In the genomic region with DNA sequence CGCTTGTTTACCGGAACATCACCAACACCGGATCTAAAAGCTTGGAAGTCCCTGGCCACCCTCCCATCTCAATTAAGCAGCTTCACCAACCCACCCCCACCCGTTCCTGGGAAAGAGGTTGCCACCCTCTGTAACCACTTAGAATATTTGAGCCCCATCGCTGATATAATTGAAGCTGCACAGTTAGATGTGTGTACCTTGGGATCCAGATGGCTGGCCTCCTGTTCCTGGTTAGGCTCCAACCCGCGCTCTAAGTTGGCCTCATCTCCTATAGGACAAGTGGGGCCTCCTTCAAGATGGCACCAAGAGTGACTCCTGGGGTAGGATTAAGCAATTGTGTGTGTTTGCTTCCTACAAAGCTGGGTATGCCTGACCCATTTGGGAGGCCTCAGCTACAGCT, we compare ENCODE assay signal across 8 mouse cellular contexts.
DNase-seq lines count a peak whose midpoint lies in the region; ATAC-seq and TF ChIP-seq lines count a peak whose summit lies in the region.

No protein-coding gene starts in this region.

- H3K4me1 ChIP-seq in kidney, embryonic 14.5 days (ENCODE audit: control insufficient read depth, insufficient read depth, low read length): peaks cover 14% of the 10 kb centered on the region
- peaks cover 20% of the 10 kb centered on the region for H3K4me1 ChIP-seq in brown adipose tissue, adult 24 weeks (ENCODE audit: control insufficient read depth, insufficient read depth, insufficient read length, low read length)
- H3K4me1 ChIP-seq in embryonic facial prominence, embryonic 12.5 days: peaks cover 13% of the 10 kb centered on the region
- peaks cover 10% of the 10 kb centered on the region for H3K4me1 ChIP-seq in limb, embryonic 14.5 days (ENCODE audit: control insufficient read depth, insufficient read depth, low read length)

- intact Hi-C loops in left cerebral cortex, postnatal 36 days (cut with DNase I): no loop called here
- intact Hi-C loops in left cerebral cortex, postnatal 14 days (cut with DNase I): no loop called here

- no peaks in the 10 kb centered on the region for H3K9me3 ChIP-seq in kidney, embryonic 14.5 days (ENCODE audit: control insufficient read depth, low read length)
- H3K9me3 ChIP-seq in embryonic facial prominence, embryonic 12.5 days: no peaks in the 10 kb centered on the region
- H3K9me3 ChIP-seq in limb, embryonic 14.5 days (ENCODE audit: control insufficient read depth, low read length): no peaks in the 10 kb centered on the region

- H3K4me3 ChIP-seq in kidney, embryonic 14.5 days (ENCODE audit: low read length): no peak overlapping the region
- H3K4me3 ChIP-seq in brown adipose tissue, adult 24 weeks (ENCODE audit: insufficient read depth, low read depth, low read length): 0 out of 2 replicates have a peak overlapping the region, but pooled peaks have one; percentile 6
- no peak overlapping the region for H3K4me3 ChIP-seq in embryonic facial prominence, embryonic 12.5 days
- H3K4me3 ChIP-seq in limb, embryonic 14.5 days (replicated peaks; ENCODE audit: low read length): no peak overlapping the region

- no peaks in the 10 kb centered on the region for H3K36me3 ChIP-seq in kidney, embryonic 14.5 days (ENCODE audit: control insufficient read depth, insufficient read depth, low read length)
- H3K36me3 ChIP-seq in embryonic facial prominence, embryonic 12.5 days: no peaks in the 10 kb centered on the region
- no peaks in the 10 kb centered on the region for H3K36me3 ChIP-seq in limb, embryonic 14.5 days (ENCODE audit: control insufficient read depth, insufficient read depth, low read length)

- H3K9ac ChIP-seq in kidney, embryonic 14.5 days (ENCODE audit: low read depth, low read length): no peak overlapping the region
- H3K9ac ChIP-seq in embryonic facial prominence, embryonic 12.5 days: no peak overlapping the region
- 0 out of 2 replicates have a peak overlapping the region, but pooled peaks have one; percentile 12 for H3K9ac ChIP-seq in limb, embryonic 14.5 days (ENCODE audit: low read depth, low read length, severe bottlenecking)

- no peak for DNase-seq in kidney, adult 9 months
- no peak for DNase-seq in limb, embryonic 14.5 days (ENCODE audit: low spot score)
- DNase-seq in left cerebral cortex, postnatal 36 days (ENCODE audit: low spot score in 2 of 2): no peak
- no peak for DNase-seq in thymus, adult 18-20 months
- no peak for DNase-seq in left cerebral cortex, postnatal 14 days (ENCODE audit: low spot score in 2 of 2)

- WGBS in kidney, embryonic 14.5 days: 19% methylated on average over 7 of the region's 7 CpGs
- 25% methylated on average over 7 of the region's 7 CpGs for WGBS in embryonic facial prominence, embryonic 12.5 days
- WGBS in limb, embryonic 14.5 days: 23% methylated on average over 7 of the region's 7 CpGs

- TF ChIP-seq POLR2A in limb, embryonic 14.5 days (IDR thresholded peaks at IDR 0.05; ENCODE audit: borderline replicate concordance, extremely low read depth, insufficient read depth, insufficient read length): no peak

- H3K27me3 ChIP-seq in kidney, embryonic 14.5 days (ENCODE audit: control insufficient read depth, insufficient read depth, low read length): no peaks in the 10 kb centered on the region
- no peaks in the 10 kb centered on the region for H3K27me3 ChIP-seq in embryonic facial prominence, embryonic 12.5 days
- H3K27me3 ChIP-seq in limb, embryonic 14.5 days (ENCODE audit: control insufficient read depth, insufficient read depth, low read length): no peaks in the 10 kb centered on the region

- peak overlapping the region; percentile 83 for H3K27ac ChIP-seq in kidney, embryonic 14.5 days (ENCODE audit: low read depth, low read length)
- H3K27ac ChIP-seq in brown adipose tissue, adult 24 weeks (replicated peaks; ENCODE audit: low read depth, low read length): peak overlapping the region; percentile 16; the same call in 1 of the 2 replicates
- no peak overlapping the region for H3K27ac ChIP-seq in embryonic facial prominence, embryonic 12.5 days
- H3K27ac ChIP-seq in limb, embryonic 14.5 days (replicated peaks; ENCODE audit: low read depth, low read length): no peak overlapping the region

- ATAC-seq in kidney, embryonic 14.5 days (ENCODE audit: low FRiP score, low TSS enrichment): no peak; the same call in none of the 2 replicates
- ATAC-seq in embryonic facial prominence, embryonic 12.5 days (ENCODE audit: insufficient number of reproducible peaks, insufficient read depth, low FRiP score, low TSS enrichment): no peak
- no peak for ATAC-seq in limb, embryonic 14.5 days (ENCODE audit: low FRiP score, low read depth)

- peak overlapping the region; percentile 29; the same call in 1 of the 2 replicates for H3K4me2 ChIP-seq in kidney, embryonic 14.5 days (replicated peaks; ENCODE audit: low read depth, low read length)
- H3K4me2 ChIP-seq in embryonic facial prominence, embryonic 12.5 days (replicated peaks): 0 out of 2 replicates have a peak overlapping the region, but pooled peaks have one; percentile 27
- peak overlapping the region; percentile 16 for H3K4me2 ChIP-seq in limb, embryonic 14.5 days (replicated peaks; ENCODE audit: low read depth, low read length, severe bottlenecking)

Comparison
In these comparisons a context has a peak if more than half of its experiments do, and no peak if none do; other contexts are left out.
1. H3K27ac ChIP-seq: peak in kidney, embryonic 14.5 days (single experiment) and brown adipose tissue, adult 24 weeks (single experiment); none in embryonic facial prominence, embryonic 12.5 days (single experiment) and limb, embryonic 14.5 days (single experiment).
2. Peak in every context shown above with its lines, with median percentiles within 50 percentile points of each other: H3K4me2 ChIP-seq.